Mouse (Mus musculus): ENCODE measurements around the gene D230025D16Rik.
A peak's percentile ranks its signal among the peaks of the same experiment; 100 is the strongest.
"Not testable (repeated sequence)": the region's sequence is repeated elsewhere in the genome, so short reads cannot be mapped to it uniquely, and the experiment has no call there.

The D230025D16Rik gene

DNA sequence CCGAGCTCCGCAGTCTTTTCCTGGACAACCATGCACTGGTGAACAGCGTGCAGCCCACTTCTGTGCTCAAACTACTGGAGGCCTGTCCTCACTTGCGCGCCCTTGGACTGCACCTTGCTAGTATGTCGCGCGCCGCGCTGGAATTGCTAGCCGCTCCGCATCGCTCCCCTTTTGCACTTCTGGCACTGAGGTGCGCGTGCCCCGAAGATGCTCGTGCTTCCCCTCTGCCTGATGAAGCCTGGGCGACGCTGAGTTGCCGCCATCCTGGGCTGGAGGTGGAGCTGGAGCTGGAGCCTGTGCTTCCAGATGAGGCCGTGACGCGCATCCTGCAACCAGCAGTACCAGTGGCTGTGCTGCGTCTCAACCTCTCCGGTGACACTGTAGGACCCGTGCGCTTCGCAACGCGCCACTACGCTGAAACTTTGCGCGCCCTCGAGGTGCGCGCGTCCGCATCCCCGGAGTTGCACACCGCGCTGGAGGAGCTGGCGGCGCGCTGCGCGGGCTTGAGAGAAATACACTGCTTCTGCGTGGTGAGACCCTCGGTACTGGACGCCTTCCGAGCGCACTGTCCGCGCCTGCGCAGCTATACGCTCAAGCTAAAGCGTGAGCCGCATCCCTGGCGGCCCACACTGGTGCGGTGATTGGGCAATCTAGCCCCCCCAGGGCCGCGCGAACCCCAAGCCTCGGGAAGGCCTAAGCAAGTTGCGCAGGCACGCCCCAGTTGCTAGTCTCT is 43.6 kb downstream of the D230025D16Rik start:
- peak; percentile 51 to 75 for DNase-seq (ENCODE audit: low spot score in 2 of 2)

DNA sequence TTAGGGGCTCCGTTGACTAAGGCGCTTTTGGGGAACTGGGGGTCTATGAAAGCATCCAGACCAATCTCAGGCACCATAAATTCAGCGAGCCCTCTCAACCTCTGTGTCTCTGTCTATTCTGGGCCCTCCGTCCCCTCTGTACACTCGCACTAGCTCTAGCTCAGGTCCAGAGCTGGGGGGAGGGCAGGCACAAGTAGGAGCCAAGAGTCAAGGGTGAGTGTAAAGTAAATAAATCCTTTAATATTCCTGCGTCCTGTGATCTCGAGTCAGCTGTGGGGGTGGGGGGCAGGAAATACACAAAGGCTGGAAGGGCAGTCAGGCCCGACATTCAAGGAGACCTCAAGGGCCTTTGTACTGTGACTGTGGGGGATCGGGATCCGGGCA is 44.1 kb downstream of the D230025D16Rik start:
- no peak for DNase-seq (ENCODE audit: low spot score in 2 of 2)

DNA sequence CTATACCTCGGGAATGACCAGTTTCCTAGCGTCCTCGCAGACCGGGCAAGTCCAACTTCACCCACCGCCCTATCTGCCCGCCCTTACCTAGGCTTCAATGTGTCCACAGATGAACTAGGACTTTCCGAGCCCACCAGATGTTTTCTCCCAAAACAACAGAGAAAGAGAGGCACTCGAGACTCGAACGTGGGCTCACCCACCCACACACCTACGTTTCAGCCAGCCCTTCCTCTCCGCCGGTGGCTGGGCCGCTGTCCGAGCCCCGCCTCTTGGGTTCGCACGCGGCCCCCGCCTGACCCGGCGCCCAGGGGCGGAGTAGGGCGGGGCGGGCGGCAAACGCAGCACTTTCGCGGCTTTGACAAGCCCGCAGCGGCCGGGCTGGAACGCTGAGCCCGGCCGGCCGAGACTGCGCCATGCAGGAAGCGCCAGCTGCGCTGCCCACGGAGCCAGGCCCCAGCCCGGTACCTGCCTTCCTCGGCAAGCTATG is 44.6 kb downstream of the D230025D16Rik start, which contains the start of gene Hsf4:
Gene Hsf4, plus strand, starts transcription at position 341 of the 487 bp plus-strand sequence.
- DNase-seq (ENCODE audit: low spot score in 2 of 2), result no peak

DNA sequence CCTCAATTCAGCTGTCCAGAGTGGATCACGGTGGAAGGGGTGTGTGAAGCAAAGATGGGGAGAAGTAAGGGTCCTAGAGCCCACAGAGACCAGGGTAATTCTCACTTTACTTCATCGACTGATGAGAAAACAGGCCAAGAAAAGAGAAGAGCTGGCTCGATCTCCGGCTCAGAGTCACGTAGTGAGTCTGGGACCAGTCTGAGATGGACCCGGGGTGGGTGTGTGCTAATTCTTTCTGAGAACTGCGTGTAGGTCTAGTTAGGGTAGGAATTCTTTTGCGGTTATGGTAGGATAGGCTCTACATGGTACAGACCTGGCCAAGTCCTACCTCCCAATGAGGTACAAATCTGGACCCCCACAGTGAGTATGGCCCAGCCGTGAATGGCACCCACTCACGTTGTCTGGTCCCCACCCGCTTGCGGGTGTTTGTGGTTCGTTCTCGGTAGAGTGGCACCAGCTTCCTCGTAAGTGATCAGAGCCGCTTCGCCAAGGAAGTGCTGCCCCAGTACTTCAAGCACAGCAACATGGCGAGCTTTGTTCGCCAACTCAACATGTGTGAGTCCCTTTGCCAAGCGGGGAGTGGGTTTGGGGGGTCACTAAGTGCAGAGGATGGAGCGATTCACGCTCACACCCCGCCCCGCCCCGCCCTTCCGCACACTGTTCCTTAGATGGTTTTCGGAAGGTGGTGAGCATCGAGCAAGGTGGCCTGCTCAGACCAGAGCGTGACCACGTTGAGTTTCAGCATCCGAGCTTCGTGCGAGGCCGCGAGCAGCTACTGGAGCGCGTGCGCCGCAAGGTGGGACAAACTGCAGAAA is 45.4 kb downstream of the D230025D16Rik start:
- no peak for DNase-seq (ENCODE audit: low spot score in 2 of 2)

DNA sequence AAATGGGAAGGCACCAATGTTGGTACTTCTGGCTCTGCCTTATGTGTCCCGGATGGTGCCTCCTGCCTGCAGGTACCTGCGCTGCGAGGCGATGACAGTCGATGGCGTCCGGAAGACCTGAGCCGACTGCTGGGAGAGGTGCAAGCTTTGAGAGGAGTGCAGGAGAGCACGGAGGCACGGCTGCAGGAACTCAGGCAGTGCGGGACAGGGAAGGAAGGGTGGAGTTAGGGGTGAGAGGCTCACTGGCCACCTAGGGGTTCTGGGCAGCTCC is 45.9 kb downstream of the D230025D16Rik start:
- no peak for DNase-seq (ENCODE audit: low spot score in 2 of 2)

DNA sequence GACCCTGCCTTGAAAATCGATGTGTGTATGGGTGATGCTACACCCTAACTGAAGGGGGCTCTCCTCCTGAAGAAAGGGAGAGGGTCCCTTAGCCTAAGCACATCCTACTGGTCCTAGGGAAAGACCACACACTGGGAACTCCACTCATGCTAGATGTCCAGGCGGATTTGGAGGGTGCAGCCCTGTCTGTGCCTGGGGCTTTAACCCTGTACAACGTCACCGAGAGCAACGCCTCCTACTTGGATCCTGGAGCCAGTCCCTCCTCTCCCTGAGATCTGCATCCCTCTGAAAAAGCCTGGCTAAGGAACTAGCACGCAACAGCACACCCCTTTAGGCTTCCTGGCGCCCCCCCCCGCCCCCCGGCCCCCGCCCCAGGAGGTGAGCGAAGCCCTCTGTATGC is 50.4 kb downstream of the D230025D16Rik start:
- DNase-seq (ENCODE audit: low spot score in 2 of 2), result no peak

DNA sequence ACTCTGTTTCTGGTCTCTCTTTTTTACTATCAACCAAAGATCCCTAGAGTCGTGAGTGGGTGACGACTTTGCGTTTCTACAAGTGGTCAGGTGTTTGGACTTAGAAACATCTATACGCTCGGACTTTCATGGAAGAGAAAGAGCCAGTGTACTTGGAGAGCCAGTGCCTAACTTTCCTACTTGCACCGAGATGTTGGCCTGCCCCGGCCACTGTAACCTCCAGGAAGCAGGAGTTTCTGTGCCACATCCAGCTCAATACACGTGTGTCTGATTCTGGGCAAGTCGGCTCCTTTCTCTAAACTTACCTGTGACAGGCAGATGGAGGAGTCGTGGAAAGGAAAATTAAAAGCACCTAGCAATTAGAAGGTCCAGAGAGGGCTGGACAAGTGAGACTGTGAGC is 50.9 kb downstream of the D230025D16Rik start, which contains the start of gene Nol3:
Gene Nol3, plus strand, starts transcription at position 301 of the 400 bp plus-strand sequence.
- DNase-seq (ENCODE audit: low spot score in 2 of 2), result no peak

DNA sequence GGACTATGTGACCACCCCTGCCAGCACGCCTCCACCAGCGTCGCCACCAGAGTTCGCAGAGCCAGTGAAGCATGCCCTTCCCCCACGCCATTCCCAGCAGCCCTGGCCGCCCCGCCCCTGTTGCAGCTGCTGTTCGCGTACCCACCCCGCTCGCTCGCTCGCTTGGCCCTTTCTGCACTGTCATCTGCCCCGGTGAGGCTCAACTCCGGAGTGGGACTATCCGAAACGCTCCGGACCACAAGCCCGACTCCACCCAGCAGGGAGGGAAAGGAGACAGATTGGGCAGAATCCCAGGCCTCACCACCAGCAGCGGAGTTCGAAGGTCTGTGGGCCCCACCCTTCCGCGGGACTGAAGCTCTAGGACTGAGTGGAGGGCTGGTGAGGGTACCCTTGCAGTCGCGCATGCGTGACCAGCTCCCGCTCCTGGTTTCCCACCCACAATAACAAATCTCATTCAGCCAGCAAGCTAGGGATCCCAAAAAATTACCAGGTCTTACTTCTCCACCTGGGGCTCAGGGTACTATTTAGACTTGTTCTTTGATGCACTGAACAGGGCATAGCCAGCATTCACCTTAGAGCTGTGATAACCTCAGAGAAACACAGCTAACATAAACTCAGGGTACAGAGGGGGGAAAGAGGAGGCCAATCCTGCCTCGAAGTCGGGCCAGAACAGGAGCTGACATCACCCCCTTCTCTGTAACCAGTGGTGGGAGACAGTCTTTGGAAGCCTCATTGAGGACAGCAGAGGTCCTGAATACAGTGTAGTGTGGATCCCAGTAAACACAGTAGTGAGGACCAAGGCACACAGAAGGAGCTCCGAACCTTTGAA is 51.6 kb downstream of the D230025D16Rik start:
- no peak for DNase-seq (ENCODE audit: low spot score in 2 of 2)

DNA sequence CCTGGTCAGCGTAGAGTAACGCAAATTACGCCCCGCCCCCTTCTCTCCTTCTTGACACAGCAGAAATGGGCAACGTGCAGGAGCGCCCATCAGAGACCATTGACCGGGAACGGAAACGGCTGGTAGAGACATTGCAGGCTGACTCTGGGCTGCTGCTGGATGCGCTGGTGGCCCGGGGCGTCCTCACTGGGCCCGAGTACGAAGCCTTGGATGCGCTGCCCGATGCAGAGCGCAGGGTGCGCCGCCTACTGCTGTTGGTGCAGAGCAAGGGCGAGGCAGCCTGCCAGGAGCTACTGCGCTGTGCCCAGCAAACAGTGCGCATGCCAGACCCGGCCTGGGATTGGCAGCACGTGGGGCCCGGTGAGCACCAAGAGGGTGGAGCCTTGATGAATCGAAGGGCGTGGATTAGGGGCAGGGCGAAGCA is 54.0 kb downstream of the D230025D16Rik start:
- peak; percentile 52 to 80 for DNase-seq (ENCODE audit: low spot score in 2 of 2)

DNA sequence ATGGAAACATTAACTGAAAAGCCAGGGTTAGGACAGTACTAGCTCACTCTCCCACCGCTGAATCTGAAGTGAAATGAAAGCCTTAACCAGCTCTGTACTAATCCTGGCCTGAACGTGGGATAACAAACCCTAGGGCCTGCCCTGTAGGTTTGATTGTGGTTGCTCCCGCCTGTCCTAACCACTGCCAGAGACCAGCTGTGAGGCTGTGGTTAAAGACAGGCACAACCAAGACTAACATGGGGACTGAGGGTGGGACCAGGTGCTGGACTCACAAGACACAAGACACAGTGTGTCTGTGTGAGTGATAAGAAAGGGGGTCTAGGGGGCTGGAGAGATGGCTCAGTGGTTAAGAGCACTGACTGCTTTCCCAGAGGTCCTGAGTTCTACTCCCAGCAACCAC is 55.6 kb downstream of the D230025D16Rik start:
- no peak for DNase-seq (ENCODE audit: low spot score in 2 of 2)

DNA sequence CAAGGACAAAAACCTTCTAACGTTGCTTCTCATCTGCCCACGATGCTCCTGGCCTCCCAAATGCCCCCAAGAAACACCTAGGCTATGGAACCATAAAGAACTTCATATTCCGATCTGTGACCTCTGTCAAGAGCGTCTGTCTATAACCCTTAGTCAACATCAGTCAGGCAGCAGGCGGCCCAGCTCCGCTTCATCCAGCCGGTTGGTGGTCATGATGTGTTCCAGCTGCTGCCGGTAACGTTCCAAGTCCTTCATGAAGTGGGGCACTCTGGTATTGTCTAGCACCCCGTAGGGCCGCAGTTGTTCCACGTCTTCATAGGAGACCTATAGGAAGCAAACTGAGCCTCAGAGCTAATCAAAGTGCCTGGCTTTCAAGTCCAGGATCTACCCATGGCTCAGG is 56.9 kb downstream of the D230025D16Rik start:
- DNase-seq (ENCODE audit: low spot score in 2 of 2), result no peak

DNA sequence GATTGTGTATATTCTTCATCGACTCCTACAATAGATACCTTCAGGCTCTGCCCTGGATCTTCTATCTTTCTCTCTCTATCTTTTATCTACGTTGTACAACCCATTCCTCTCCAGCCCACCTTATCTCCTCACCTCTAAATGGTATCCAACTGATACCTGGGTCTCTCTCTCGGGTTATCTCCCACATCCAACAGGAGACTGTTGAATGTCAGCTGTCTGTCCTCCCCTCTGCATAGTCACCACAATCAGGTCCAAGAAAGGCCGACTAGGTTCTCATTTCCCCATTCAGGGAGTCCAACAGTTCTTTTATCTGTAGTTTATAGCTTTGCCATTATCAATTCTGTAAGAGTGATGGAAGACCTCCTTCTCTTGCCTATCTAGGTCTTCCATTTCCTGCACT is 57.3 kb downstream of the D230025D16Rik start:
- DNase-seq (ENCODE audit: low spot score in 2 of 2), result no peak

DNA sequence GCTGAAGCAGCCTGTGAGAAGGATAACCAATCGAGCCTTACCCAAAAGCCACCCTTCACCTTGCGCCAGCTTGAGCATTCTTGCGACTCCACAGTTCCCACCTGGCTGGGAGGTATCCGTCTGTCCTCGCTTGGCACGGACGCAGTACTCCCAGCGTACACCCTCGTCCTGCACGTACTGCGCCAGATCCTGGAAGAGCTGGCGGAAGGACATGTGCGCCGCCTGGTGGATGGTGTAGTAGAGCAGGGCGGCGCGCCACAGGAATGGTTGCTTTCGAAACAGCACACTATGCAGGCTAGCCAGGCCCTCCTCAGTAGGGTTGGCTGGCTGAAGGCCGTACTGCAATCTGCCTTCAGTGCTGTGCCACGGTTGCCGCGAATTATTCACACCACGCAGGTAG is 58.1 kb downstream of the D230025D16Rik start:
- DNase-seq (ENCODE audit: low spot score in 2 of 2), result no peak

DNA sequence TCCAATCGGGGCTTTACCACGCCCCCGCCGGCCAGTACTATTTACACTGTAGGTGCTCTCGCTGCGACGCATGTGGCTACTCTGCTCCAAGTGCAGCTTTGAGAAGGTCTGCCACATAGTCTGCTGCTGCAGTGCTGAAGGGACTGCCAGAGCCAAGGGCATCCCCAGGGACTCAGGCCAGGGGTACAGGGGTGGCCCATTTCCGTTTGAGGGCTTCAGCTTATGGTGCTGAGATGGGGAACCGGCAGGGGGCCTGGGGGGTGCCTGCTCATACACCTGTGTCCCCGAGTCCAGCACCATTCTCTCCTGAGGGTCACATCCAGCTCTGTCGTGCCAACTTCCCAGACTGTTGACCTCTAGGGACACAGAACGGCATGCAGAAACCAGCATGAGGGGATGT is 60.6 kb downstream of the D230025D16Rik start:
- no peak for DNase-seq (ENCODE audit: low spot score in 2 of 2)

DNA sequence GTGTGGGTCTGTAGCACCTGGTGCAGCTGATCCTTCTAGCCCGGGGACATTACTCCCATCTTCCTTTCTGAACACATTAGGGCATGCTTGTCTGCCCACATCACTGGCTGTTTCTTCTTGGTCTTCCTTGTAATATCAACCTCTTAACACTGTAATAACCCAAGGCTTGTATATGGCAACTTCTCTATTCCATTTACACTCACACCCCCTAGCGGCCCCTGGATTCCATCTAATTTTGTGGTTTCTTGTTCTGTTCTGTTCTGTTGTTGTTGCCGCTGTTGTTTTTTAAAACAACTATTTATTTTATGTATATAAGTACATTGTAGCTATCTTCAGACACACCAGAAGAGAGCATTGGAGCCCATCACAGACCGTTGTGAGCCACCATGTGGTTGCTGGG is 62.0 kb downstream of the D230025D16Rik start:
- no peak for DNase-seq (ENCODE audit: low spot score in 2 of 2)

DNA sequence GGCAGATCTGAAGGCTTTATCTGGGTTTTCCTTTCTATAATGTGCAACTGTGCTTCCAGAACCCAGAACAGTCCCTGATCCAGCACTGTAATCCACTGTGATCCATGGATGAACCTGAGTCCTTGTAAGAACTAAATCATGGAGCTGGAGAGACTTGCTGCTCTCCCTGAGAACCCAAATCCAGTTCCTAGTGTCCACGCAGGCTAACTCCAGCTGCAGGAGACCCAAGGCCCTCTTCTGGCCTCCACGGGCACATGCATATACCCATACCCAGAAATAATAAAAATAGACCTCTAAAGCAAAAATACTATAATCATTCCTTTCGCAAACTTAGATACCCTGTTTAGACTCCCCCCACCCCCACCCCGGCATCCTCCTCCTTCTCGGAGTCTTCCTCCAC is 63.3 kb downstream of the D230025D16Rik start:
- no peak for DNase-seq (ENCODE audit: low spot score in 2 of 2)

DNA sequence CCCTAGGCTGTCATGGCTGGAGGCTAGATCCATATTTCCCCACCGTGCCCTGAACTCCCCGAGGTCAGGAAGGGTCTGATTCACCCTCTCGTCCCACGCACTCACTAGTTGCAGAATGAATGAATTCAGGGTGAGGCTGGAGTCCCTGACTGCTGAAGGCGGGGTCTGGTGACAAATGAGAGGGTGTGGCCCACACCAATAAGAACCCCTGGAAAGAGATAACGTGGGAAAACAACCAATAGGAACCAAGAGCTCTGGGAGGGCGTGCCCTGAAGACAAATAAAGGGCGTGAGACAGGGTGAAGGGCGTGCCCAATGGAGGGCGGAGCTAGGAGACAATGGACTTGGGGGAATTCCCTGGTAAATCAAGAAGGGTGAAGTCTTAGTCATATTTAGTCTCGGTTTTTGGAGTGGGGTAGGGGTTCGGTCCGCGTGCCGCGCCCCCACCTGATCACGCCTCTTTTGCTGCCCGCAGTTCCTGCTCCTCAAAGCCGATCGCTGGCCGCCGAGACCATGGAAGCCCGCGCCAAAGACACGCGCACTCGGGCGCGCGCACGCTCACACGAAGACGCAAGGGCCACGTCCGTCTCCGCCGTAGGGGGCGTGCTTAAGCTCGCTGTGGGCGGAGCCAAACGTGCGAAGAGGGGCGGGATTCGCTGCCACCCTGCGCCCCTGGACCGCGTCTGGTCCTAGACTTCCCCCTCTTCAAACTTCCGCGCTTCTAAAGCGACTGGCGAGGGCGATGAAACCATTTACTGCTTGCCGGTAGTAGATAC is 64.2 kb downstream of the D230025D16Rik start:
- peak; percentile 90 to 97 for DNase-seq (ENCODE audit: low spot score in 2 of 2)

DNA sequence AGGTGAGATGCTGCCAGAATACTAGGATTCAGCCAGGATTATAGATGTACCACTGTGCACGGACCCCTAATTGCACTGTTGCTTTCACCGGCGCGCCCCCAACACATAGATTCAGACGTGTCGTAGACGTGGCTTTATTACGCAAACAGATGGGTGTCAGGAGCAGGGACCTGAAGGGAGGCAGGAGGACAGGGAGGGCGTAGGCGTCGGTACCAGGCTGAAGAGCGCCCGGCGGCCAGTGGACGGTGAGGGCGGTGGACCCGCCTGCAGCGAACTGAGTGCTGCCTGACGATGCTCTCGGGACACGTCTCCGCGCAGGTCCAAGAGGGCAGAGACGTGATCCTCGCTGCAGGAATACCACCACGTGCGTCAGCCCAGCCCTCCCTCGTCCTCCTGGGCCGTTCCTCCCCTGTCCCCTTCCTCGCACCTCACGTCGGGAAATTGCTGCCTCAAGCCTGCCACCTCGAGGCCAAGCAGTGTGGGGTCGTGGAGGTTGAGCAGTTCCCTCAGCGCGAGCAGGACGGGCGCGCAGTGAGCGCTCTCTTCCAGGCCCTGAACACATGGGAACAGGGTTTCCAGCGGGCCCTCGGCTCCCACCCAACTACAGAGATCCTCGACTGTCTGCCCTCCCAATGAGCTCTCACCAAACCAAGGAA is 65.0 kb downstream of the D230025D16Rik start, which contains the start of gene 4931428F04Rik:
Gene 4931428F04Rik, minus strand, starts transcription at position 60 of the 656 bp plus-strand sequence.
- peak in 1 of 2 experiments; percentile 64 for DNase-seq (ENCODE audit: low spot score in 2 of 2)

DNA sequence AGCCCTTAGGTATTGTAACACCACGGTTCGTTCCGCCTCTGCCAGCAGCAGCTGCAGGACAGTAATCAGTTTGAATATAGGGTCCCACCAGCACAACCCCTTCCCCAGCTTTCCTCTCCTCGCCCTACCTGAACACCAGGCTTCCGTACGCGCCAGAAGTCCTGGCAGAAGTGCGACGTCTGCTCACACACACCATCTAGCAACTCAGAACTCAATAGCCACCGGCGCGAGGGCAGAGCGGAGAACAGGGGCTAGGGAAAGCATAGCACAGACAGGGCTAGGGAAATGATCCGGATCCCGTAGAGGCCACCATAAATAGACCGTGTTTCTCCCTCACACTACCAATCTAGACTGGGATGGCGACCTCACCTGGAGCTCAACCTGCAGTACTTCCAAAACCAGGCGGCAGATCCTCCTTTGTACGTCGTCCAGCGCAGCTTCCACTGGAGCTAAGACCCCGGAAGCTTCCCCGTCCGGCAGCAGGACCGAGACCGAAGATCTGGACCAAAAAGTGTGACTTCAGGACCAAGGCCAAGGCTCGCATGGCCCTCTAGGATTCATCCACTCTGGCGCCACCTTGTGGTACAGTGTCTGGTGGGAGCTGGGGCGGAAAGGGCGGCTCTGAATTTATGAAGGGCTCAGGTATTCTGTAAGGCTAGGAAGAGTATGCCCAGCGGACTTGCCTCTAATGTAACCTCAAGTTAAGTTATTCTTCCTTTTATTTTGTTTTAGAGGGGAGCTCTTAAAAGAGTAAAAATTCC is 65.8 kb downstream of the D230025D16Rik start:
- peak; percentile 81 to 92 for DNase-seq (ENCODE audit: low spot score in 2 of 2)

DNA sequence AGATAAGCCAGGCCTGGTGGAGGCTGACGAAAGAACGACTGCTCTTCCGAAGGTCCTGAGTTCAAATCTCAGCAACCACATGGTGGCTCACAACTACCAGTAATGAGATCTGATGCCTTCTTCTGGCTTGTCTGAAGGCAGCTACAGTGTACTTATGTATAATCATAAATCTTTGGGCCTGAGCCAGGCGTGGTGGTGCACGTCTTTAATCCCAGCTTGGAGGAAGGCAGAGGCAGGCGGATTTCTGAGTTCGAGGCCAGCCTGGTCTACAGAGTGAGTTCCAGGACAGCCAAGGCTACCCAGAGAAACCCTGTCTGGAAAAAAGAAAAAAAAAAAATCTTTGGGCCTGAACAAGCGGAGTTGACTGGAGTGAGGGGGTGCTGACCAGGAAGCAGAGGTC is 66.4 kb downstream of the D230025D16Rik start:
- not testable (repeated sequence) for DNase-seq (ENCODE audit: low spot score in 2 of 2)

Measured in cerebellum, postnatal 4 days (tissue).